Mouse (Mus musculus) stomach, postnatal 0 days (tissue): Measurements from ENCODE around the gene Zfp341. TPM values are rescaled to one million over a fixed set of nuclear protein-coding genes. Genes with fewer than 3 reads are reported as not detected.

ENCODE experiments used
- ATAC-seq: fragments of 200-750 bp; cut with Nextera tagmentation; 2 replicates; pipeline ENCODE4 v1.8.0; 2017; ENCODE audit not compliant: low FRiP score, low TSS enrichment
- DNase-seq: peaks from one replicate; pipeline ENCODE4 v3.0.0-alpha.2; 2016; ENCODE audit warnings: low spot score
- H3K27ac ChIP-seq: fragments of 300-500 bp; sonication (generic); replicated peaks from 2 replicates; pipeline ENCODE4 v1.5.1; 2014; ENCODE audit warnings: mild to moderate bottlenecking, control low read depth
- H3K27me3 ChIP-seq: fragments of 300-500 bp; sonication (generic); 2 replicates; pipeline ENCODE4 v1.6.1; 2014; ENCODE audit warnings: low read length; ENCODE audit not compliant: control insufficient read depth, insufficient read depth
- H3K36me3 ChIP-seq: fragments of 300-500 bp; sonication (generic); 2 replicates; pipeline ENCODE4 v1.6.1; 2014; ENCODE audit warnings: low read length, mixed read lengths; ENCODE audit not compliant: control insufficient read depth, insufficient read depth
- H3K4me1 ChIP-seq: fragments of 300-500 bp; sonication (generic); replicated peaks from 2 replicates; pipeline ENCODE4 v1.6.1; 2014; ENCODE audit warnings: antibody characterized with exemption; ENCODE audit not compliant: control insufficient read depth, insufficient read depth
- H3K4me2 ChIP-seq: fragments of 300-500 bp; sonication (generic); replicated peaks from 2 replicates; pipeline ENCODE4 v1.6.1; 2014; ENCODE audit warnings: low read depth, mild to moderate bottlenecking, control low read depth, moderate library complexity
- H3K4me3 ChIP-seq: fragments of 300-500 bp; sonication (generic); 2 replicates; pipeline ENCODE4 v1.5.1; 2014; ENCODE audit warnings: low read depth, low read length, control low read depth
- H3K9ac ChIP-seq: fragments of 300-500 bp; sonication (generic); 2 replicates; pipeline ENCODE4 v1.6.1; 2014; ENCODE audit warnings: mild to moderate bottlenecking, low read length, control low read depth, mixed read lengths
- H3K9me3 ChIP-seq: fragments of 300-500 bp; sonication (generic); 2 replicates; pipeline ENCODE4 v1.6.1; 2016; ENCODE audit warnings: low read length; ENCODE audit not compliant: control insufficient read depth
- CTCF ChIP-seq: IDR thresholded peaks from 2 replicates; pipeline ENCODE4 v1.5.1; 2016; ENCODE audit warnings: antibody characterized with exemption, low read depth, mild to moderate bottlenecking, moderate library complexity
- EP300 ChIP-seq: optimal IDR thresholded peaks from 2 replicates; pipeline ENCODE3; 2016; ENCODE audit warnings: antibody characterized with exemption
- WGBS: fragments of 180-500 bp; shearing (Covaris S2); extraction: QIAGEN DNeasy Blood & Tissue Kit; methylation state at CpG from one replicate; pipeline ENCODE4 v1.1.7; 2014; 5-methylcytosine and 5-hydroxymethylcytosine counted together
- polyA plus RNA-seq: library from polyadenylated mRNA; unstranded; fragments of >200 nt; fragmentation: Nextera tagmentation; extraction: Ambion mirVana; gene quantifications from 2 replicates; pipeline ENCODE4 v1.2.1, GENCODE M21; 2015

Gene Zfp341
- polyA plus RNA-seq, 1 experiment from 2014 or later, result 0.27 TPM

DNA sequence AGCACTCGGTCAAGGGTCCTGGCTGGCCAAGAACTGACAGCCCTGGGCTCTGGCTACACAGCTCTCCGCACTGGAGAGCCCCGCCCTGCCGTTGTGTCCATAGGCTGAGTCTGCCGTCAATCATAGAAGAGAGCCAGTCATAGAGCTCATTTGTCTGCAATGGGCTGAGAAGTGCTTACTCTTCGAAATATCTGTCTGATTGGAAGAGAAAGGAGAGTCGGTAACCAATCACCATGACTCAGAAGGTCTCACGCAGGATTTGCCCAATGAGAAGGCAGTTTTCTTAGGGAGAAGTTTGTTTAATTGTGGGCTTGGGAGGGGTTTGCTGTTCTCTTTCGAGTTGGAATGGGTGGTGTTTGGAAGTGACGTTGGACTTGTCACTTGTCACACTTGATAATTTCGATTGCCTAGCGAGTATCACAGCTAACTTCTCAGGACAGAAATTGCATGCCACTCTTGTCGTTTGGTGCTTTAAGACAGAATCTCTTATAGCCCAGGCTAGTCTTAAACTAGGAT, 9.4 kb upstream of the Zfp341 start, which contains the start of gene Pxmp4:
TSS of gene Pxmp4 (minus strand) at position 71 of the 516 bp plus-strand sequence.
- peak within 1 kb of the TSS; percentile 86 for H3K4me3 ChIP-seq
- ATAC-seq, result peak; percentile 100

DNA sequence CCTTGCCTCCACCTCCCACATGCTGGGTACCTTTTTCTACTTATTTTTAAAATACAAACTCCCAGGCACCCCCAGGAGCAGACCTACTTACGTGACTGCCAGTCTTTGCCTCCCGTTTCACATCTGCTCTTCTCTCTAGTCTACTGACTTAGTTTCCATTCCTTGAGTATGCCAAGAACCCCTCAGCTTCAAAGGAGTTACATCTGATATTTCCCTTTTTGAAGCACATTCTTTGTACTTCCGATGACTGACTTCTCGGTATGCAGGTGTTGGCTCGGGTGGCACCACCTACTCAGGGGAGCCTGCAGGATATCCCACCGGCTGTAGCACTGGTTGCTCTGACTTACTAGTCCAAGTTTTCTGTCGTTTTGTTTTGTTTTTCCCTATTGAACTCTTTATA, 8.9 kb upstream of the Zfp341 start:
- TF ChIP-seq CTCF (no peak), EP300 (no peak)
- WGBS, result 23% methylated on average over 7 of the region's 7 CpGs
- Histone ChIP-seq H3K27ac (peak overlapping the region; percentile 50; the same call in 1 of the 2 replicates), H3K9ac (no peak overlapping the region), H3K36me3 (no peaks in the 10 kb centered on the region), H3K4me1 (no peaks in the 10 kb centered on the region; the same call in 1 of the 2 replicates), H3K4me3 (peak overlapping the region; percentile 86), H3K4me2 (peak overlapping the region; percentile 54), H3K9me3 (no peaks in the 10 kb centered on the region), H3K27me3 (no peaks in the 10 kb centered on the region)
- ATAC-seq (no peak), DNase-seq (no peak)

More for the DNA sequence above, 9.4 kb upstream of the Zfp341 start, which contains the start of gene Pxmp4:
- Histone ChIP-seq H3K9ac (peak within 1 kb of the TSS; percentile 96), H3K27me3 (no peaks in the 10 kb centered on the region), H3K27ac (peak within 1 kb of the TSS; percentile 93), H3K4me2 (peak within 1 kb of the TSS; percentile 85), H3K36me3 (no peaks in the 10 kb centered on the region), H3K9me3 (no peaks in the 10 kb centered on the region), H3K4me1 (no peaks in the 10 kb centered on the region; the same call in 1 of the 2 replicates)
- peak; percentile 97 for DNase-seq
- TF ChIP-seq EP300 (no peak), CTCF (no peak)
- WGBS, result under 1% methylated on average over 13 of the region's 13 CpGs

DNA sequence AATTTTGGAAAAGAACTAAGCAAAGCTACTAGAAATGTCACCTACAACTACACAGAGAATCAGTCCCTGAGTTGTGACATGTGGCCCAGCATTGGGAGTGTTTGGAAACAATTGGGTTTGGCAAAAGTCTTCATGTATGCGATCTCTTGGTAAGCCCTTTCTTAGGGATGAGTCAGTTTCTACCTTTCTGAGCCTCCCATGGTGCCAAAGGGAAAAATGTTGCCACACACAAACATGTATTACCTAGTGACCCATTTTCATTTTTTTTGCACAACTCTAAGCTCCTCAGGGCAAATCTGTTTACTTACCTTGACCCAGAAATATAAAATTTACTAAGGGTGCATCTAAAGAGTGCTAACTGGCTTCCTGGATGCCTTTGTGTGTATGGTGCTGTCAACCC, 6.1 kb upstream of the Zfp341 start:
- no peak for DNase-seq
- ATAC-seq, result no peak
- Histone ChIP-seq H3K27ac (no peak overlapping the region), H3K9ac (no peak overlapping the region), H3K9me3 (no peaks in the 10 kb centered on the region), H3K27me3 (no peaks in the 10 kb centered on the region), H3K4me3 (no peak overlapping the region), H3K4me1 (no peaks in the 10 kb centered on the region; the same call in 1 of the 2 replicates), H3K4me2 (no peak overlapping the region), H3K36me3 (no peaks in the 10 kb centered on the region)
- 63% methylated on average over 1 of the region's 1 CpGs for WGBS
- no peak for TF ChIP-seq EP300
- no peak for TF ChIP-seq CTCF

DNA sequence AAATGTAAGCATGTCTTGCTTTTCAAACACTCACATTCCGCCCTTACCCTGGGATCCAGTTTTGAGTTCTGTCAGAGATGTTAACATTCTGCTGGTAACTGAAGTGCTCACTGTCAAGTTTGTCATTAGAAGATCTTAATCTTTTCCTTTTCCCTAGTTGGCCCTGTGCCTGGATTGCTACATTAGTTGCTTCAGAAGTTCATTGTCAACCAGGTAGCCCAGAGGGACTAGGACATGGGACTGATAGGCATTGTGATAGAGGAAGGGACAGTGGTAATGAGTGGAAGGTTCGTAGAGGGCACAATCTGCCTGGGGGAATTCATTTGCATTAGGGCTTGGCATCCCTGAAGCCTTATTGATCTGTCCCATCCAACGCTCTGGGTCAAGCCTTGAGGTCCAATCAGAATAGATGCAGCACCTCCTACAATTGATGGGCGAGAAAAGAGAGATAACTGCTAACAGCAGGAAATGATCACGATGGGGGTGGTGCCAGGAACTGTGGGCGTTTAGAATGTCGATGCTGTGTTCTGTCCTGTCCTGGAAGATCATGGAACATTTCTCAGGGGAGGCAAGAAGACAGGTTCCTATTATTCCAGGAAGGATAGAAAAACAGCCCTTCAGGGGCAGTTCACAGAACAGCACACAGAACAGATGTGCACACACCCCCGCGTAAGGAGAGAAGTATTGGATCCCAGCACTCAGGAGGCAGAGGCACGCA, 3.9 kb upstream of the Zfp341 start:
- no peaks in the 10 kb centered on the region for H3K27me3 ChIP-seq
- H3K36me3 ChIP-seq, result no peaks in the 10 kb centered on the region
- TF ChIP-seq EP300, result no peak
- TF ChIP-seq CTCF, result no peak
- H3K27ac ChIP-seq, result no peak overlapping the region
- H3K4me1 ChIP-seq, result no peaks in the 10 kb centered on the region
- no peak overlapping the region for H3K4me2 ChIP-seq
- no peak overlapping the region for H3K9ac ChIP-seq
- no peak for DNase-seq
- no peak for ATAC-seq
- no peak overlapping the region for H3K4me3 ChIP-seq
- WGBS, result 58% methylated on average over 10 of the region's 10 CpGs
- H3K9me3 ChIP-seq, result no peaks in the 10 kb centered on the region

DNA sequence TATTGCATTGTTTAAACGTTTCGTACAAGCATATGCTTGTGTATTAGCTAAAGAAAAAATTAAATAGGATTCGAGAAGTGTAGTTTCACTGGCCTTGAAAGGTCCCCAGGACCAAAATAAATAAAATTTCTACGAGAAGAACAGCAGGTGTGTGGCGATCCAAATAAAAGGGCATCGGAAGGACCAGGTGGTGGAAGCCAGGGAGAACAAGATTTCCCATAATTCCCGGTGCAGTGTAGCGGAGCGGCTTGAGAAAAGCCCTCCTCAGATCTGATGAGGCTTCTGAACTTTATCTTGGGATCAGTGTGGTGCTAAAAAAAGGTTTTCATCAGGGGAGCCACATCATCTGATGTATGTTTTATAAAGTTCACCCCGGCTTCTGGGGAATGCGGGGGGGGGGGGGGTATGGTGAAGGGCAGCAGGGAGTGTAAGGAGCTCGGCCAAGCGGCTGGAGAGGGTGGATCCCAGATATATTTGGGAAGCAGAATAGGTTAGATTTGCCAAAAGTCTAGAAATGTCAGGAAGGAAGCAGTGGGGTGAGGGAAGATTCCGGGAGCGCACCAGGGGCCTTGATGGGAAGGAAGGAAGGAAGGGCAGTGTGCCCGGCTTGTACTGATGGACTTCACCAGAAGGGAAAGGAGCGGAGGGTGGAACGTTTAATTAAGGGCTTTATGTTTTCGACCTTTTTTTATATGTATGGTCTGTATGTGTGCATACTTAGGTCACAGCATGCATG, 1.9 kb downstream of the Zfp341 start:
- Histone ChIP-seq H3K27ac (peak overlapping the region; percentile 40; the same call in 1 of the 2 replicates), H3K36me3 (no peaks in the 10 kb centered on the region), H3K4me2 (no peak overlapping the region), H3K9ac (0 out of 2 replicates have a peak overlapping the region, but pooled peaks have one; percentile 13), H3K27me3 (no peaks in the 10 kb centered on the region), H3K4me1 (no peaks in the 10 kb centered on the region), H3K9me3 (no peaks in the 10 kb centered on the region), H3K4me3 (no peak overlapping the region)
- DNase-seq, result no peak
- TF ChIP-seq EP300 (no peak), CTCF (no peak)
- no peak for ATAC-seq
- 52% methylated on average over 19 of the region's 19 CpGs for WGBS
